Mouse (Mus musculus) CH12.LX (cell line): ENCODE results near the gene Lin52. TPM values are rescaled to one million over a fixed set of nuclear protein-coding genes. Genes with fewer than 3 reads are reported as not detected.

Source experiments
- DNase-seq: peaks from one replicate; pipeline ENCODE4 v3.0.0-alpha.2; 2013; ENCODE audit errors: extremely low read depth
- H3K27ac ChIP-seq: 2 replicates; pipeline ENCODE4 v1.5.1; 2012; ENCODE audit warnings: low read depth, mild to moderate bottlenecking, control low read depth, moderate library complexity; ENCODE audit not compliant: insufficient read depth
- H3K27me3 ChIP-seq: replicated peaks from 2 replicates; pipeline ENCODE3; 2012; ENCODE audit warnings: inconsistent platforms
- H3K36me3 ChIP-seq, 2 experiments: replicated peaks in 1 of 2; 2 replicates each; pipeline versions ENCODE3 to v1.6.1; 2012; ENCODE audit warnings: inconsistent platforms in 1 of 2, low read length in 1 of 2, mild to moderate bottlenecking in 1 of 2, mixed read lengths in 1 of 2, moderate library complexity in 1 of 2; ENCODE audit not compliant: control insufficient read depth in 1 of 2, insufficient read depth in 1 of 2
- H3K4me1 ChIP-seq, 2 experiments: 2 replicates each; pipeline ENCODE4 v1.6.1; 2012; ENCODE audit warnings: inconsistent platforms in 1 of 2, moderate library complexity in 1 of 2; ENCODE audit not compliant: insufficient read depth in 2 of 2, control insufficient read depth in 1 of 2
- H3K4me2 ChIP-seq: 2 replicates; pipeline ENCODE4 v1.6.1; 2012; ENCODE audit warnings: low read depth, mild to moderate bottlenecking, control low read depth; ENCODE audit not compliant: poor library complexity, insufficient read depth, severe bottlenecking
- H3K4me3 ChIP-seq, 3 experiments: fragments of 150-350 bp in 1 of 3; sonication (generic) in 1 of 3; replicated peaks in 1 of 3; 2 replicates each; pipeline versions ENCODE3 to v1.5.1; 2011 to 2012; ENCODE audit warnings: low read depth in 2 of 3, low read length in 2 of 3, mild to moderate bottlenecking in 2 of 3, moderate library complexity in 2 of 3, control low read depth in 1 of 3, improper control_type of control experiment in 1 of 3, inconsistent platforms in 1 of 3, mixed read lengths in 1 of 3; ENCODE audit not compliant: poor library complexity in 1 of 3
- H3K79me2 ChIP-seq: replicated peaks from 2 replicates; pipeline ENCODE4 v1.6.1; 2012; ENCODE audit warnings: mild to moderate bottlenecking, moderate library complexity; ENCODE audit not compliant: control insufficient read depth, poor library complexity, insufficient read depth, severe bottlenecking; ENCODE audit errors: extremely low read depth
- H3K9ac ChIP-seq: 2 replicates; pipeline ENCODE4 v1.6.1; 2012; ENCODE audit warnings: low read depth, mild to moderate bottlenecking, control low read depth, moderate library complexity; ENCODE audit not compliant: insufficient read depth
- H3K9me3 ChIP-seq: replicated peaks from 2 replicates; pipeline ENCODE3; 2012; ENCODE audit warnings: low read length, inconsistent platforms, mixed read lengths
- BHLHE40 ChIP-seq: IDR thresholded peaks from 2 replicates; pipeline ENCODE4 v1.6.1; 2011; ENCODE audit warnings: mild to moderate bottlenecking, low read depth, low read length, improper control_type of control experiment
- CHD1 ChIP-seq: IDR thresholded peaks from 2 replicates; pipeline ENCODE4 v1.6.1; 2012; ENCODE audit warnings: low read depth, low read length, improper control_type of control experiment, inconsistent platforms
- CTCF ChIP-seq, 2 experiments: IDR thresholded peaks in 1 of 2; conservative IDR thresholded peaks in 1 of 2; 2 replicates each; pipeline ENCODE4 v1.5.1; 2011 to 2012; ENCODE audit warnings: low read depth in 2 of 2, low read length in 2 of 2, improper control_type of control experiment in 1 of 2, inconsistent platforms in 1 of 2, mild to moderate bottlenecking in 1 of 2, moderate library complexity in 1 of 2
- E2F4 ChIP-seq: IDR thresholded peaks from 2 replicates; pipeline ENCODE4 v1.6.1; 2011; ENCODE audit warnings: low read depth, low read length, improper control_type of control experiment; ENCODE audit not compliant: insufficient replicate concordance
- EP300 ChIP-seq: IDR thresholded peaks from 2 replicates; pipeline ENCODE4 v1.6.1; 2011; ENCODE audit warnings: low read length, improper control_type of control experiment
- ETS1 ChIP-seq: conservative IDR thresholded peaks from 2 replicates; pipeline ENCODE4 v1.6.1; 2012; ENCODE audit warnings: low read depth, mild to moderate bottlenecking, inconsistent platforms, low read length, improper control_type of control experiment, moderate library complexity
- GABPA ChIP-seq: IDR thresholded peaks from 2 replicates; pipeline ENCODE4 v1.6.1; 2012; ENCODE audit warnings: low read depth, low read length, improper control_type of control experiment, inconsistent platforms; ENCODE audit not compliant: insufficient replicate concordance
- JUND ChIP-seq: conservative IDR thresholded peaks from 2 replicates; pipeline ENCODE4 v1.6.1; 2011; ENCODE audit warnings: low read depth, low read length, improper control_type of control experiment
- KAT2A ChIP-seq: IDR thresholded peaks from 2 replicates; pipeline ENCODE4 v1.6.1; 2012; ENCODE audit warnings: low read length, improper control_type of control experiment, inconsistent platforms; ENCODE audit not compliant: insufficient replicate concordance
- MAZ ChIP-seq: IDR thresholded peaks from 2 replicates; pipeline ENCODE4 v1.6.1; 2012; ENCODE audit warnings: low read depth, mild to moderate bottlenecking, inconsistent platforms, low read length, improper control_type of control experiment, moderate library complexity
- MEF2A ChIP-seq: IDR thresholded peaks from 2 replicates; pipeline ENCODE4 v1.6.1; 2014; ENCODE audit warnings: low read depth, mild to moderate bottlenecking, inconsistent platforms, low read length, improper control_type of control experiment, borderline replicate concordance
- MXI1 ChIP-seq: IDR thresholded peaks from 2 replicates; pipeline ENCODE4 v1.6.1; 2011; ENCODE audit warnings: mild to moderate bottlenecking, low read depth, low read length, improper control_type of control experiment
- MYC ChIP-seq: IDR thresholded peaks from 2 replicates; pipeline ENCODE4 v1.6.1; 2011; ENCODE audit warnings: low read depth, mild to moderate bottlenecking, improper control_type of control experiment, low read length
- NELFE ChIP-seq: IDR thresholded peaks from 2 replicates; pipeline ENCODE4 v1.6.1; 2011; ENCODE audit warnings: low read depth, low read length, improper control_type of control experiment
- NRF1 ChIP-seq: IDR thresholded peaks from 2 replicates; pipeline ENCODE4 v1.6.1; 2014; ENCODE audit warnings: low read depth, mild to moderate bottlenecking, inconsistent platforms, low read length, improper control_type of control experiment, moderate library complexity
- PAX5 ChIP-seq: IDR thresholded peaks from 2 replicates; pipeline ENCODE4 v1.6.1; 2012; ENCODE audit warnings: low read length, inconsistent platforms, mixed read lengths
- POLR2A ChIP-seq: IDR thresholded peaks from 2 replicates; pipeline ENCODE4 v1.6.1; 2011; ENCODE audit warnings: low read depth, mild to moderate bottlenecking, improper control_type of control experiment, low read length
- POLR2AphosphoS2 ChIP-seq: IDR thresholded peaks from 2 replicates; pipeline ENCODE4 v1.6.1; 2011; ENCODE audit warnings: low read depth, low read length, improper control_type of control experiment
- RAD21 ChIP-seq: IDR thresholded peaks from 2 replicates; pipeline ENCODE4 v1.6.1; 2011; ENCODE audit warnings: low read depth, mild to moderate bottlenecking, low read length, improper control_type of control experiment, moderate library complexity
- SIN3A ChIP-seq: IDR thresholded peaks from 2 replicates; pipeline ENCODE4 v1.6.1; 2012; ENCODE audit warnings: low read length, improper control_type of control experiment, inconsistent platforms
- SMC3 ChIP-seq: IDR thresholded peaks from 2 replicates; pipeline ENCODE4 v1.6.1; 2011; ENCODE audit warnings: low read depth, low read length, improper control_type of control experiment
- TCF12 ChIP-seq: IDR thresholded peaks from 2 replicates; pipeline ENCODE4 v1.6.1; 2014; ENCODE audit warnings: low read depth, mild to moderate bottlenecking, inconsistent platforms, low read length, improper control_type of control experiment
- UBTF ChIP-seq: IDR thresholded peaks from 2 replicates; pipeline ENCODE4 v1.6.1; 2012; ENCODE audit warnings: low read depth, mild to moderate bottlenecking, inconsistent platforms, low read length, improper control_type of control experiment, moderate library complexity
- USF1 ChIP-seq: IDR thresholded peaks from 2 replicates; pipeline ENCODE4 v1.6.1; 2014; ENCODE audit warnings: low read depth, mild to moderate bottlenecking, inconsistent platforms, low read length, improper control_type of control experiment
- dilution Hi-C: fragments of 300-500 bp; cut with MboI; formaldehyde crosslinking; loops from 2 replicates; pipeline ENCODE4 v1.14.3; 2020; ENCODE audit warnings: low sequenced_read_pairs; ENCODE audit not compliant: extremely low pct_unique_long_range_greater_than_20kb, extremely low pct_ligation_motif_present
- in situ Hi-C: fragments of 300-500 bp; cut with MboI; formaldehyde crosslinking; loops from 3 replicates; pipeline ENCODE4 v1.14.3; 2019; ENCODE audit warnings: low sequenced_read_pairs, low pct_ligation_motif_present, low pct_unique_long_range_greater_than_20kb, mixed read lengths
- polyA plus RNA-seq: library from polyadenylated mRNA; unstranded; fragments of >175 nt; gene quantifications from 2 replicates; pipeline ENCODE4 v1.2.1, GENCODE M21; 2012; ENCODE audit warnings: low read depth; ENCODE audit not compliant: insufficient read length
- total RNA-seq, 2 experiments: library from RNA; depleted of rRNA; stranded (reverse); fragments of 300-350 nt in 1 of 2; fragments of >200 nt in 1 of 2; gene quantifications; 2 replicates each; pipeline ENCODE4 v1.2.3; 2012 to 2014

Gene Lin52
- total and polyA plus RNA-seq, 3 experiments: 5.9 to 16.2 (median 8.7) TPM

- dilution Hi-C loops: no loop called here
- Histone ChIP-seq H3K9ac (no peak overlapping the region), H3K9me3 (peaks cover 2% of the 10 kb centered on the region), H3K4me2 (no peak overlapping the region), H3K4me3 (no peak overlapping the region), H3K36me3 (no peaks in the 10 kb centered on the region), H3K4me1 (no peaks in the 10 kb centered on the region), H3K79me2 (no peaks in the 10 kb centered on the region), H3K27me3 (peaks cover 48% of the 10 kb centered on the region), H3K27ac (no peak overlapping the region)
- DNase-seq: no peak
- TF ChIP-seq ETS1 (no peak), EP300 (no peak), TCF12 (no peak), MXI1 (no peak), KAT2A (no peak), POLR2AphosphoS2 (no peak), JUND (no peak), NELFE (no peak), RAD21 (no peak), POLR2A (no peak)
- in situ Hi-C loops: no loop called here
These were observed 116.4 kb downstream of the Lin52 start for GRCm38 (mm10) chr12:84567576-84567975.

- Histone ChIP-seq H3K9me3 (peaks cover 2% of the 10 kb centered on the region), H3K36me3 (no peaks in the 10 kb centered on the region), H3K27me3 (peaks cover 52% of the 10 kb centered on the region), H3K9ac (no peak within 1 kb of the TSS), H3K79me2 (no peaks in the 10 kb centered on the region), H3K4me1 (no peaks in the 10 kb centered on the region), H3K27ac (no peak within 1 kb of the TSS), H3K4me2 (no peak within 1 kb of the TSS), H3K4me3 (no peak within 1 kb of the TSS)
- in situ Hi-C loops: no loop called here
- no peak for DNase-seq
- TF ChIP-seq USF1 (no peak), PAX5 (no peak), E2F4 (no peak), GABPA (no peak), CTCF (conservative IDR thresholded peaks at IDR 0.05 in 1 of 2, IDR thresholded peaks at IDR 0.05 in 1 of 2; ENCODE audit: low read depth in 2 of 2, low read length in 2 of 2) (no peak), CHD1 (no peak), EP300 (no peak), POLR2A (no peak), BHLHE40 (no peak), SIN3A (no peak), MEF2A (no peak), JUND (no peak), NRF1 (no peak), KAT2A (no peak), UBTF (no peak), MAZ (no peak), MYC (no peak), SMC3 (no peak), NELFE (no peak)
- dilution Hi-C loops: no loop called here
These were observed 118.2 kb downstream of the Lin52 start, which contains the start of gene Vsx2 for GRCm38 (mm10) chr12:84569336-84569970. Gene Vsx2 (plus strand): TSS chr12:84569762.
